Mouse (Mus musculus) telencephalon, adult 2 months (tissue): ENCODE results near the gene Zfhx3.

Experiments
- DNase-seq: peaks from one replicate; pipeline ENCODE4 v3.0.0-alpha.2; 2011; ENCODE audit warnings: low read depth, low spot score

Zfhx3 gene

DNA sequence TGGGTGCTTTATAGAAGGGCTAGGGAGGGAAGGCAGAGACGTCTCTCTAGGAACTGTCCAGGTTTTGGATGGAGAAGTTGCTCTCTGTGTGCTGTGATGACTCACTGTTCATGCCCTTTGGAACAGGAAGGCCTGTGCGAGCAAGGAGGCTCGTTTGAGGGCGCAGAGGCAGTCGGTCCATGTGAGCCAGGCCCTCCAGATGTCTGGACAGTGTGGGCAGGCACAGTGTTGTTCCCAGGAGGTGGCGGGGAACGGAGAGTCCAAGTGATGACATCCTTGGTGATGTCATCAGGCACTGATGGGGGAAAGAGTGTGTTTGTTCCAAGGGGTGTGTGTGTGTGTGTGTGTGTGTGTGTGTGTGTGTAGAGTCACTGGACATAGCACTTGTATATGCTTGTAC, 800.8 kb downstream of the Zfhx3 start:
- DNase-seq: no peak

DNA sequence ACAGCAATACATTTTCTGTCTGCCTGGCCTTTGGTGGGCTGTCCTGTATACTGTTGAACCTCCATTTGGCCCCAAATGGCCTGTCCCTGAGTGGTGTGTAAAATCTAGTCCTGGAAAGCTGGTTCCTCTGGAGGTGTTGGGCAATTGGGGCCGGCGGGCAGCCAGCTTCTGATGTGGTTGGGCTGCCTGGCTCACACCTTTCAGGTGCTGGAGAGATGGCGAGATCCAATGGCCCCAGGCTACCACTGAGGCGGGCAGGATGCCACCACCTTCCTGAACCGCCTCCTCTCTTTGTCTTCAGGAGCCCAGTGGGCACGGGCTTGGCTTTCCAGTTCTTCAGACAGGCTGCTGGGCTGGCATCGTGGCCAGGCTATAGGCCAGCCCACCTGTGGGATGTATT, 803.1 kb downstream of the Zfhx3 start:
- no peak for DNase-seq

DNA sequence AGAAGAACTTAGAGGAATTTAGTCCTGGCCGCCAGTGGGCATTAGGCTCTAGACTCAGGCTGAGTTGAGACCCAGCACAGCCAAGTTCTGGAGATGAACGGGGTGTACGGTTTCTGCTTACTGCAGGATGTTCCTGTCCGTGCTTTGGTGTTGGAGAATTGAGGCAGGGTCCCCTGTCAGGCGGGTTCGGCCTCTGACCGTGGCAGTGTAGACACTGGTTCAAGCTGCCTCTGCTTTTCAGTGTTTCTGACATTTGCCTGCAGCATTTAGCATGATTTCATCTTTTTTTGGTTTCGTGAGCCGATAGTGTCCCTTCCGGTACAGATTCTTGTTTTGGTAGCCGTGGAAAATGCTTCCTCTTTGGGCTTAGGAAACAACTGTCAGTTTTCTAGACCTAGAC, 805.7 kb downstream of the Zfhx3 start:
- no peak for DNase-seq

- peak; percentile 28 for DNase-seq
Measured at GRCm38 (mm10) chr8:108748851-108749376, 806.5 kb downstream of the Zfhx3 start.

DNA sequence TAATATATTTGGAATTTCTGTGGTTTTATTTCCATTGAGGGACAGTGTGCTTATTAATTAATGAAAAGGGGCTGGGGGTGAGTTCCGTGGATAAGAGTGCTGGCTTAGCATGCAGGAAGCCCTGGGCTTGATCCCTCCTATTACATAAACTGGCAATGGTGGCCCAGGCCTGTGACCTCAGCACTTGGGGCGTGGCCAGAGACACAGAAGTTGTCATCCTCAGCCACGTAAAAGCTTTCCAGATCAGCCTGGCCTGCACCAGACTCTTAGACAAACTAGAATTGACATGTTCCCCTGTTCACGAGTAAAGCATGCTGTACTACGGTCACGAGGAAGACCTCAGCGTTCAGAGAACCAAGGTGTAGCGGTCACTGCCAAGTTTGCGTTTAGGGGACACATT, 808.4 kb downstream of the Zfhx3 start:
- no peak for DNase-seq

- DNase-seq: no peak
Measured at GRCm38 (mm10) chr8:108754556-108754955, 812.1 kb downstream of the Zfhx3 start.

DNA sequence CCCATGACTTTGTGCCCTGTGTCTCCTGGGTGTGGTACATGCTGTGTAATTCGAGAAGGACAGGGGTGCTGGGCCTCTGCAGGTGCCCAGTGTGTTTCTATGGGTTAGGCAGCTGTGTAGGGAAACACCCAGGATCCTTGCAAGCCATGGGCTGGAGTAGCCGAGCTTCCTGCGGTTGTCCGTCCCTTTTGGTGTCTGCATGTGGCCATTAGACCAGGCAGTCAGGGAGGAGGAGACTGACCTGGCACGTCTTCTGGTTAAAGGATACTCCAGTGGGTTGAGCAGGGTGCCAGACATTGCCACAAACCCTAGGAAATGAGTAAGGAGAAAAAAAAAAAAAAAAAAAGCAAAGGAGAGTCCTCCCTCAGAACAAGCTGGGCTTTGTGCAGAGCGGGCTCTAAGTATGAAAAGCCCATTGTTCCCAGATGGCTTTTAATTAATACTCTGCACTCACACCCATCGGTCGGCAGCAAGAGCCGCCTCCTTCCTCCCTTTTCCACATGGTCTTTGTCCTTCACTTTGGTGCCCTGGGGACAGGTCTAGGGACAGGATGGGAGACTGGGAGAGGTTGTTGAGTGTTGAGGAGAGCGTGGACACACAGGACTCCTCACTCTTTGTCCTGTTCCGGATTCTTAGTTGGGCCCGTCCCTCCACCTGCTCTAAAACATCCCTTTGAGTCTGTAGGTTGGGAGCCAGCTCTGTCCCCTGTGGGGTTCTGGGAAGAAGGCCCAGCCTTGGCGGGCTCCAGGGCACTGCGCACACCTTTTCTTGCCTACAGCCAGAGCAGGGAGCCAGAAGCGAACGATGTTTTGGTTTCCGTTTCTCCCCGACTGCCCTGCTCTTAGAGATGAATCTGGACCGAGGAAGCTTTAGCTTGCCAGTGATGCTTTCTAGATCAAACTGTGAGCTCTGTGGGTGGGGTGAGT, 813.2 kb downstream of the Zfhx3 start:
- no peak for DNase-seq

DNA sequence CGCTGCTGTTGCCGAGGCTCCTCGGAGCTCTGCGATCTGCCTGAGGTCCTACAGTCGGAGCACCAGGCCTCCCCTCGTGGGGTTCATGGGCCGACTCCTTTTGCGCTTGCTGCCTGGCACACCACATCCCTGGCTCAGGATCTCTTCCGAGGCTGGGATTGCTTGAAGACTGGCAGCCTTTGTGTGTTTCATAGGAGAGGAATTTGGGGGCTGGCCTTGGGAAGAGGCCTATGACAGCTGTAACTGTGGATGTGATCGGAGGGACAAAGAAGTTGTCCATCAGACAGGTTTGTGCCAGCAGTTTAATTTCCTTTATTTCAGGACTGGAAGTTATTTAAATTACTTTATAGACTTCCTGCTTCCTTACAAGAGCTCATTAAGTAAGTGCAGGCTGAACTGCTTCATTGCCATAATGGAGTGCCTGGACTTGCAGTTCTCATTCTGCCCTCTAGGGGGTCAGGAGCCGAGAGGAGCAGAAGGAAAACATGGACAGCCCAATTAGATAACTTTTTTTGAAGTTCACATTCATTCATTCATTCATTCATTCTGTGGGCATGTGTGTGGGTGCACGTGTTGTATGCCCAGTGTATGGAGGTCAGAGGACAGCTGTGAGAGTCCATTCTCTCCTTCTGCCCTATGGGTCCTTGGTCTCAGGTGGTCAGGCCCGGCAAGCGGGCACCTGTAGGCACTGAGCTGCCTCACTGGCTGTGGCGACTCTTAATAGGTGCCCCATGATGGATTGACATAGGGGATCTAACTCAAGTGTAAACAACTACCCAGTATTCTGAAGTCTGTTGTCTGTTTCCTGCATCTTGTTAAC, 817.3 kb downstream of the Zfhx3 start:
- no peak for DNase-seq

DNA sequence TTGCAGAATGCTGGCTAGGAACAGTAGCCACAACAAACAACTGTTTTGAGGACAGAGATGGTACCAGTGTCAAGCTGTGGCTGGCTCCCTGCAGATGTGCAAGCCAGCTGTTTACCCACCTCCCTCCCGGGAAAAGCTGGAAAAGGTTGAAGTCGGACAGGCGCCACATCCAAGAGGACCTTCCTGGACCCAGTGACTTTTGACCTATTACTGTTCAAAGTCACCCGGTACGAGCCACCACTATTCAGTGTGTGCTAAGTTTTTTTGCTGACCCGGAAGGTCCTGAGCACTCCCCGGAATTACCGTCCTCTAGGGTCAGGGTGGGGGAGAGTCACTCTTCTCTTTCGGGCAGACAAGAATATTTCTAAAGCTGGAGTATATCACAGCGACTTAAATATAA, 818.3 kb downstream of the Zfhx3 start:
- no peak for DNase-seq

DNA sequence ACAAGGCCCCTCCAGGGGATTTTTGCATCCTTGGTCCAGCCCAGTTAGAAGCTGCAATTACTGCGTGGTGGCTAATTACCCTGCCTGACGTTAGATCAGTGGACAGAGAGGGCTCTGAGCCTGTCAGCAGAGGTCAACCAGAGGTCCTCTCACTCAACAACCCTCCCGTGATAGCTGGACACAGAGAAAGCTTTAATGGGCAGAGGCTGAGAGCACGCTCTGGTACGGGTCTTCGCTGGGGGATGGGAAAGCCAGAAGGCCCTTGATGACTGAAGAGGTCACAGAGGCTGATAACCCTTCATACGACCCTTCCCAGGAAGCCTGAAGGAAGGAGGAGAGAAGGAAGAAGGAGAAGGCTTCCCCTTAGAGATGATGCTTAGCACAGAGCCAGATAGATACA, 820.1 kb downstream of the Zfhx3 start:
- no peak for DNase-seq

- no peak for DNase-seq
Measured at GRCm38 (mm10) chr8:108764403-108765194, 822.2 kb downstream of the Zfhx3 start.

DNA sequence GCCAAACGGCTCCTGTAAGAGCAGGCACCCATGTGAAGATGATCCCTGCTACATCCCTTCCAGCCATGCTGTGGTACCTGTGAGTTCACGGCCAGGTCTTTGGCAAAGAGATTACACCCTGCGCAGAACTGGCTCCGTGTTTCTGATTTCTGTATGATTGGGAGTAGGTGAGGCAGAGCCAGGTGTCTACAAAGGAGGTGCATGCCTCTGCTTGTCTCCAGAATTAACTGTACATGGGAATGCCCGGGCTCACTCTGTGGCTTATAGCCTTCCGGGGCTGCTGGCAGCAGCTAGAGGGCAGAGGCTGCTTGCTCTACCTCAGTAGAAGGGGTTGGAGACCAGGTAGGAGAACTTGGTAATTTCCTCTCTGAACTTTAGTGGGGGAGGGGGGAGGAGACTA, 823.7 kb downstream of the Zfhx3 start:
- no peak for DNase-seq

GRCm38 (mm10) chr8:108768051-108768450, 825.6 kb downstream of the Zfhx3 start:
- no peak for DNase-seq

GRCm38 (mm10) chr8:108770334-108770733, 827.9 kb downstream of the Zfhx3 start:
- DNase-seq: no peak

- no peak for DNase-seq
Measured at GRCm38 (mm10) chr8:108773436-108773835, 831.0 kb downstream of the Zfhx3 start.

GRCm38 (mm10) chr8:108778063-108778462, 835.6 kb downstream of the Zfhx3 start:
- no peak for DNase-seq

GRCm38 (mm10) chr8:108778551-108778950, 836.1 kb downstream of the Zfhx3 start:
- no peak for DNase-seq

DNA sequence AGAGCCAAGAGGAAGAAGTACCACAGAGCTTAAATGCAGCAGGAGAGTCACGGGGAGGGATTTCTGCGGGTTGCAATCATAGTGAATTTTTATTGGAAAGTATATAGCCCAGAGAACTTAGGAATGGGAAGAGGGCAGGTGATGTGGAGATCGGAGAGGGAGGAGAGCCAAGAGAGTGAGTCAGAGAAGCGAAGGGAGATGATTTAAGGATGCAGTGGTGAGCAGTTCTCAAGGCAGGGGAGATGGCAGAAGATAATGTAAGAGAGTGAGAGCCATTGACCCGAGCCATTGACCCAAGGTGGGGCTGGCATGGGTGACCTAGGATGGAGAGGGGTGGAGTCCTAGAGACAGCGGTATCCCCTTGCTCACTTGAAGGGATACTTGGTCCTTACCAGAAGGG, 838.3 kb downstream of the Zfhx3 start:
- no peak for DNase-seq

GRCm38 (mm10) chr8:108781192-108781591, 838.7 kb downstream of the Zfhx3 start:
- no peak for DNase-seq

DNA sequence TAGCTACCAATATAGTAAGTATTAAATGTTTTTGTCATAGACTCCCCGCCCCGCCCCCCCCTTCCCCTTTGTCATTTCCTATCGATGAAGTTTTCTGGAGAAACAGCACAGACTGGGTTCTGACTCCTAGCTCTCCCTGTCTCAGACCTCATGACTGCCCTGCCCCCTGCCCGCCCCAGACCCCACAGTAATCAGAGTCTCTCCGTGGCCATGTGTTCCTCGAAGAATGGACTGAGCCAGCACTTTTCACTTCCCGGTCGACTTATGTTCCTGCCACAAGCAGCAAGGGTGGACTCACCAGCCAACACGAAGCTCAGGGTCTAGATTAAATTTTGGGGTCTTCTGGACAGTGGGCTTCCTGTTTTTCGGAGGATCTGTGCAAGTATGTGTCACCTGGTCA, 840.7 kb downstream of the Zfhx3 start:
- no peak for DNase-seq

- no peak for DNase-seq
Measured at GRCm38 (mm10) chr8:108788156-108788761, 845.8 kb downstream of the Zfhx3 start.
